Mouse (Mus musculus) ovary, adult 10 weeks (tissue): Measurements from ENCODE around the gene Tcf3. TPM values are rescaled to one million over a fixed set of nuclear protein-coding genes. Genes with fewer than 3 reads are reported as not detected.

ENCODE experiments used
- polyA plus RNA-seq: library from polyadenylated mRNA; stranded (reverse); fragments of 350-450 nt; fragmentation: Illumina TruSeq; extraction: RNeasy Lipid Tissue Mini Kit (QIAGEN cat#74804); gene quantifications from one replicate; pipeline ENCODE4 v1.2.3, GENCODE M21; 2014

Tcf3 gene
- polyA plus RNA-seq = 6.6 TPM

GRCm38 (mm10) chr10:80433513-80434232 lies at the start of gene Tcf3:
Gene Tcf3 (minus strand): TSS chr10:80433647.

DNA sequence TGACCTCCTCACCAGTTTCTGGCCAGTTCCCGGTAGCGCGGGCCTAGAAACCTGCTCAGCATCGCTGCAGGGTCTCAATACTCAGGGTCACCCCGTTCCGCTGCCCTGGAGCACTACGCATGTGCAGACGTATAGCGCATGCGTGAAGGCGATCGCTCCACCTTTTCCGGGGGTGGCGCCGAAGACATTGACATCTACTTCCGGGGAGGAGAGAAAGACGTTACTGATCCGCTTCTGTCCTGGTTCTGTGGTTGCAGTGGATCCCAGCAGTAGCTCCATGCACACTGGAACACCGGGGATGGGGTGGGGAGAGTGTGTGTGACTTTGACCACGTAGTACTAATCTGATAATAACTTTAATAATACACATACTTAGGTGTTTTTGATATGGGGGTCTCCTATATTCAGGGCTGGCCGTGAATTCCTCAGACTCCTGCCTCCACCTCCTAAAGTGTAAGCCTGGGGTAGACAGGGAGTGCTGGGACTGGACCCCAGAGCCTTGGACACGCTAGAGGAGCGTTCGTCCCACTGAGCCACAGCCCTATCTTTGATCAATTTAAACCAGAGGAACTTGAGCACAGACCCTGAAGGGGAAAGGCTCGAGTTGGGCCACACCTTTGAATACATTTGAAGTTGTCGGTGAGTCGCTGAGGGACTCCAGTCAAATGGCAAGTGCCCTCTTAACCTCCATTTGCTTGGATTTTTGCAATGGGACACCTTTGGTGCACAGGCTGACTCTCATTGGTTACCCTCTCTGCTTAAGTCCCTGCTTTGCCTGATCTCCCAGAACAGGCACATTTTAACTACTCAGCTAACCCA lies 26.6 kb downstream of the Tcf3 start, which contains the start of gene Uqcr11:
Gene Uqcr11 (minus strand): TSS at position 147 of the 818 bp plus-strand sequence.

DNA sequence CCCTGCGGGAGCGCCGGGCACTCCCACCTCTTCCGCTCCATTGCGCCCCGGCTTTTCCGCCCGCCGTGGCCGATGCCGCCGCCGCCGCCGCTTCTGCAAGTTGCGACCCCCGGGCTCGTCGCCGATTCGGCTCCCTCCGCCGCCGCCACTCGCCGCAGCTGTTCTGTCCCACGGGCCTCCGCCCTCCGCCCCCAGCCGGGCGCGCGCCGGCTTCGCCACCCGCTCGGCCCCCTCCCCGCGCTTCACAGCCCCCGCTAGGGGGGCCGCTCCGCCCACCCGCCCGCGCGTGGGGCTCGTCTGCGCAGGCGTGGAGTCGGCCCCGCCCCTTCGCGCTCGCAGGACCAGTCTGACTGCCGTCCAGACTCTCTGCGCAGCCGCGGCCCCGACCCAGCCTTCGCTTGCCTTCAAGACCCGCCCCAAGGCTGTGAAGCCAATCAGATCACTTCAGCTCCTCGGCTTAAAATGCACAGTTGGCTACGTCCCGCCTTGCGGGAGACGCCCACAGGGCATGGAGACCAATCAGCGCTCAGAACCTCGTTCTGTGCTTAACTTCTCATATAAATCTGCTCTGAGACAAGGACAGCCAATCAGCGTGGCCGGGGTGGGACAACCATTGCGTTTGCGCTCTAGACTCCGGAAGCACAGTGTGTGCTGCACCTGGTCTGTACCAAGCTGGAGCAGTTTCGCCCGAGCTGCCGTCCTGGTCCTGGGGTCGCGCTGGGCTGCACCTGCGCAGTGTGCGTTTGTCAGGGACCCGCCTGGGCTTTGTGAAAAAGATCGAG lies 34.1 kb downstream of the Tcf3 start, which contains the start of gene Mbd3:
Gene Mbd3 (minus strand): TSS at position 360 of the 782 bp plus-strand sequence.

DNA sequence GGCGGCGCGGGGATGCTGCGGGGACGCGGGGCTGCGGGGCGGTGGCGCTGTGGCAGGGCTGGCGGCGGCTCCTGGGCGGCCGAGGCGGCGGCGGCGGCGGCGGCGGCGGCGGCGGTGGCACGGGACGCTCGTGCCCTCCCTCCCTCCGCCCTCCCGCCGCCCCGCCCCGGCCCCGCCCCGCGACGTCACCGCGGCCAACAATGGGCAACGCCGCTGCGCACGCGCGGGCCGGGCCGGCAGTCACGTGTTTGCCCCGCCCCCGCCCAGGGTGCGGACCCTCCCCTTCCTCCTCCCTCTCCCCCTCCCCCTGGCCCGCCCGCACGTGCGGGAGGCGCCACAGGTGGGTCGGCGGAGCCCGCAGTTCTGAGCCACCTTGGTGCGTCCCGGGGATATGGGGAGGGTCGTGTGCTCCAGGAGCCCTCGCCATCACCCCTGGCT lies 45.9 kb downstream of the Tcf3 start, which contains the start of gene Mex3d:
Gene Mex3d (minus strand): TSS at position 138 of the 438 bp plus-strand sequence.

Other genes with a start within 250 kb of the Tcf3 start
- 5.4 TPM for gene Mum1, start 207.2 kb downstream of the Tcf3 start, polyA plus RNA-seq
- 1.1 TPM for gene Ndufs7, start 184.5 kb downstream of the Tcf3 start, polyA plus RNA-seq
- gene Gamt, start 172.6 kb downstream of the Tcf3 start, polyA plus RNA-seq = not detected
- 25.0 TPM for gene Dazap1, start 172.2 kb downstream of the Tcf3 start, polyA plus RNA-seq
- not detected for gene Rps15, start 141.2 kb downstream of the Tcf3 start, polyA plus RNA-seq
- gene Apc2, start 137.7 kb downstream of the Tcf3 start, polyA plus RNA-seq = not detected
- gene 2310011J03Rik, start 113.1 kb downstream of the Tcf3 start, polyA plus RNA-seq = 1.1 TPM
- gene Pcsk4, start 104.1 kb downstream of the Tcf3 start, polyA plus RNA-seq = not detected
- gene Reep6, start 103.7 kb downstream of the Tcf3 start, polyA plus RNA-seq = not detected
- gene Adamtsl5, start 85.2 kb downstream of the Tcf3 start, polyA plus RNA-seq = not detected
- gene Plk5, start 77.2 kb downstream of the Tcf3 start, polyA plus RNA-seq = not detected
- gene Mex3d, start 46.0 kb downstream of the Tcf3 start, polyA plus RNA-seq = 29.8 TPM
- not detected for gene Mbd3, start 34.1 kb downstream of the Tcf3 start, polyA plus RNA-seq
- gene Uqcr11, start 26.8 kb downstream of the Tcf3 start, polyA plus RNA-seq = not detected
- not detected for gene Onecut3, start 61.2 kb upstream of the Tcf3 start, polyA plus RNA-seq
- not detected for gene Atp8b3, start 105.5 kb upstream of the Tcf3 start, polyA plus RNA-seq
- 0.77 TPM for gene Rexo1, start 127.9 kb upstream of the Tcf3 start, polyA plus RNA-seq
- 3.8 TPM for gene Klf16, start 143.7 kb upstream of the Tcf3 start, polyA plus RNA-seq
- gene Abhd17a, start 156.7 kb upstream of the Tcf3 start, polyA plus RNA-seq = not detected
- gene Scamp4, start 169.2 kb upstream of the Tcf3 start, polyA plus RNA-seq = not detected
- gene Adat3, start 169.2 kb upstream of the Tcf3 start, polyA plus RNA-seq = not detected
- gene Gm49322, start 172.4 kb upstream of the Tcf3 start, polyA plus RNA-seq = not detected
- 0.77 TPM for gene Csnk1g2, start 189.2 kb upstream of the Tcf3 start, polyA plus RNA-seq
- gene Btbd2, start 223.4 kb upstream of the Tcf3 start, polyA plus RNA-seq = 0.51 TPM
- gene Mknk2, start 244.5 kb upstream of the Tcf3 start, polyA plus RNA-seq = 1.5 TPM